Mouse (Mus musculus) heart, adult 2 months (tissue): Measurements from ENCODE around the gene Rpp30. TPM values are rescaled to one million over a fixed set of nuclear protein-coding genes. Genes with fewer than 3 reads are reported as not detected.

Experiments
- DNase-seq, 2 experiments: peaks; one replicate each; pipeline ENCODE4 v3.0.0; 2021
- H3K27ac ChIP-seq: fragments of 200-600 bp; 2 replicates; pipeline ENCODE4 v1.8.1; 2022
- H3K27me3 ChIP-seq: fragments of 200-500 bp; 2 replicates; pipeline ENCODE4 v1.6.1; 2012; ENCODE audit warnings: mild to moderate bottlenecking, low read length, inconsistent platforms, mixed read lengths; ENCODE audit not compliant: control insufficient read depth, insufficient read depth
- H3K36me3 ChIP-seq: fragments of 200-500 bp; 2 replicates; pipeline ENCODE4 v1.6.1; 2012; ENCODE audit warnings: low read length, inconsistent platforms; ENCODE audit not compliant: control insufficient read depth, insufficient read depth
- H3K4me1 ChIP-seq: fragments of 200-500 bp; 2 replicates; pipeline ENCODE4 v1.6.1; 2011; ENCODE audit warnings: low read length; ENCODE audit not compliant: control insufficient read depth, insufficient read depth
- H3K4me3 ChIP-seq: fragments of 200-600 bp; 2 replicates; pipeline ENCODE4 v1.8.1; 2022
- H3K79me2 ChIP-seq: fragments of 200-500 bp; replicated peaks from 2 replicates; pipeline ENCODE4 v1.6.1; 2012; ENCODE audit warnings: mild to moderate bottlenecking, inconsistent platforms, low read length, moderate library complexity, mixed read lengths; ENCODE audit not compliant: control insufficient read depth, insufficient read depth
- H3K9ac ChIP-seq: fragments of 200-500 bp; 2 replicates; pipeline ENCODE4 v1.6.1; 2012; ENCODE audit warnings: low read depth, mild to moderate bottlenecking, control low read depth, inconsistent platforms, low read length, mixed read lengths
- CTCF ChIP-seq: fragments of 200-600 bp; IDR thresholded peaks from 2 replicates; pipeline ENCODE4 v1.8.1; 2022; ENCODE audit warnings: antibody characterized with exemption, mild to moderate bottlenecking, moderate library complexity
- EP300 ChIP-seq: fragments of 200-500 bp; IDR thresholded peaks from 2 replicates; pipeline ENCODE4 v1.6.1; 2011; ENCODE audit warnings: low read depth, low read length, control low read depth; ENCODE audit not compliant: insufficient read depth
- POLR2A ChIP-seq: fragments of 200-500 bp; IDR thresholded peaks from 2 replicates; pipeline ENCODE4 v1.6.1; 2011; ENCODE audit warnings: mild to moderate bottlenecking, low read depth, low read length, control low read depth; ENCODE audit not compliant: insufficient read depth
- WGBS: fragments of 180-500 bp; shearing (Covaris S2); methylation state at CpG from one replicate; pipeline ENCODE4 v1.1.7; 2018; 5-methylcytosine and 5-hydroxymethylcytosine counted together
- intact Hi-C: fragments of 180-260 bp; cut with DNase I; formaldehyde crosslinking; loops from one replicate; pipeline ENCODE4 v1.15.1; 2025
- polyA plus RNA-seq: library from polyadenylated mRNA; depleted of rRNA; stranded (reverse); fragments of >200 nt; gene quantifications from 2 replicates; pipeline ENCODE4 v1.2.3, GENCODE M21; 2012
- total RNA-seq, 2 experiments: library from RNA; stranded (reverse); gene quantifications; 2 replicates each; pipeline ENCODE4 v1.2.3; 2021

Rpp30 gene
- total and polyA plus RNA-seq, 3 experiments: 5.3 to 12.7 (median 11.9) TPM

GRCm38 (mm10) chr19:36109318-36109944 lies 25.9 kb downstream of the Rpp30 start:
- Histone ChIP-seq H3K4me3 (no peak overlapping the region), H3K9ac (no peak overlapping the region), H3K27me3 (no peaks in the 10 kb centered on the region), H3K4me1 (no peaks in the 10 kb centered on the region), H3K79me2 (no peaks in the 10 kb centered on the region), H3K27ac (no peak overlapping the region), H3K36me3 (peaks cover 3% of the 10 kb centered on the region)
- WGBS: 79% methylated on average over 26 of the region's 26 CpGs
- intact Hi-C loops: no loop called here
- no peak for DNase-seq
- TF ChIP-seq CTCF (no peak), POLR2A (no peak), EP300 (no peak)

DNA sequence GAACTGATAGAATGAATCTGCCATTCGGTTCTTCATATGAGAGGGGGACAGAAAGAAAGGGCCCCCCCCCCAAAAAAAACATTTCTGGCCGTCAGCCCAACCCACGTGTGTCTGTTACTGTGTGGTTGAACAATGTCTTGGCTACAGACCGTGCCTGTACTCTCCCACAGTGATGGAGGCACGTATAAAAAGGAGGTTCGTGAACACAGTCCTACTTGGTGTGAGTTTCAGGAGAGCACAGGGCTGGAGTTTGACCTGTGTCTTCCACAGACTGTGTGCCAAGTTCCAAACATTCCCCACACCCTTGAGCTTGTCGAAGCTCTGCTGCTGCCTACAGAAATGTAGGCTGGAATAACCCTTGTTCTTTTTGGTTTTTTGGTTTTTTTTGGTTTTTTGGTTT lies 26.9 kb downstream of the Rpp30 start:
- no peaks in the 10 kb centered on the region for H3K27me3 ChIP-seq
- peak; percentile 63; the same call in 1 of the 2 replicates for TF ChIP-seq EP300
- no peak for TF ChIP-seq CTCF
- TF ChIP-seq POLR2A: peak; percentile 60
- no peak overlapping the region for H3K9ac ChIP-seq
- intact Hi-C loops: loop anchor here (5.0 to 10.0 kb wide), 3 partner anchors 72 to 234 kb away; partner anchors contain the start of gene Pcgf5
- DNase-seq: no peak
- no peaks in the 10 kb centered on the region for H3K79me2 ChIP-seq
- H3K36me3 ChIP-seq: peaks cover 5% of the 10 kb centered on the region
- no peak overlapping the region for H3K4me3 ChIP-seq
- H3K27ac ChIP-seq: no peak overlapping the region
- no peaks in the 10 kb centered on the region for H3K4me1 ChIP-seq
- WGBS: 33% methylated on average over 7 of the region's 7 CpGs

DNA sequence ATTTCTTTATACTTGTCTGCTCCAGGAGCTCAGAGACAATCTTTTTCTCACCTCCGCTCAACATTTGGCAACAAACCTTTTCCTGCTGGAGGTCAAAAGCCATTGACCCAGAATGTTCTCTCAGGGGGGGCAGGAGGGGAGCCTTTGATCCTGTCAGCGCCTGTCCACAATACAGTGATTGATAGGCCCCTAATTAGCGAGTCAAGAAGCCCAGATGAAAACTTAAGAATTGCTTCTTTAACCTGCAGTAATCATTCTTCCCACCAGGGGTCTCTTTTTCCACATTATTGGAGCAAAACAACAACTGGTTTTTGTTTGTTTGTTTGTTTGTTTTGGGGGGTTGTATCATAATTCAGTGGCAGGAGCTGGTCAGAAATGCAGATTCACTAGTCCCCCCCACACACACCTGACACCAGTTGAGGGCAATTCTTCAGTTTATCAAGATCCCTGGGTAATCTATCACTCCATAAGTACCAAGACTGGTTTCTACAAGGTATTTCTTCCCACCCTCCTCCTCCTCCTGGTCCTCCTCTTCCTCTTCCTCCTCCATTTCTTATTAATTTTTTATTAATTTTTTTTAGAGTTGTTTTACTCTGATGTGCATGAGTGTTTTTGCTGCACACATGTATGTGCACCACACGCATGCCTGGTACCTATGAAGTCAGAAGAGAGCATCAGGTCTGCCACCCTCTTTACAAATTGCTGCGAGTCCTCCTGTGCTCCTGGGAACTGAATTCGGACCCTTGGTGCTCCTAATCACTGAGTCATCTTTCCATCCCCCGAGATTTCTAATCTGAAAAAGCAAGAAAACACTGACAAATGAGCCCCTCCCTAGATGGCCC lies 27.8 kb downstream of the Rpp30 start:
- TF ChIP-seq CTCF (peak; percentile 75), EP300 (0 out of 2 replicates have a peak, but pooled peaks have one; percentile 26), POLR2A (no peak)
- H3K9ac ChIP-seq: no peak overlapping the region
- no peaks in the 10 kb centered on the region for H3K27me3 ChIP-seq
- peaks cover 8% of the 10 kb centered on the region for H3K36me3 ChIP-seq
- intact Hi-C loops: loop anchor here (1.0 to 10.0 kb wide), 4 partner anchors 71 to 329 kb away; partner anchors contain the start of gene Pcgf5
- 29% methylated on average over 7 of the region's 7 CpGs for WGBS
- H3K79me2 ChIP-seq: no peaks in the 10 kb centered on the region
- no peaks in the 10 kb centered on the region for H3K4me1 ChIP-seq
- no peak overlapping the region for H3K4me3 ChIP-seq
- no peak for DNase-seq
- no peak overlapping the region for H3K27ac ChIP-seq

GRCm38 (mm10) chr19:36112007-36112406 lies 28.5 kb downstream of the Rpp30 start:
- intact Hi-C loops: loop anchor here (5.0 to 10.0 kb wide), 3 partner anchors 70 to 233 kb away; partner anchors contain the start of gene Pcgf5
- H3K4me1 ChIP-seq: no peaks in the 10 kb centered on the region
- H3K4me3 ChIP-seq: no peak overlapping the region
- no peaks in the 10 kb centered on the region for H3K27me3 ChIP-seq
- DNase-seq: no peak
- no peaks in the 10 kb centered on the region for H3K79me2 ChIP-seq
- WGBS: 54% methylated on average over 17 of the region's 17 CpGs
- TF ChIP-seq EP300: peak; percentile 54; the same call in 1 of the 2 replicates
- TF ChIP-seq POLR2A: peak; percentile 45; the same call in 1 of the 2 replicates
- no peak for TF ChIP-seq CTCF
- H3K36me3 ChIP-seq: peaks cover 10% of the 10 kb centered on the region
- no peak overlapping the region for H3K27ac ChIP-seq
- no peak overlapping the region for H3K9ac ChIP-seq

GRCm38 (mm10) chr19:36116185-36116584 lies 32.7 kb downstream of the Rpp30 start:
- 34% methylated on average over 4 of the region's 4 CpGs for WGBS
- TF ChIP-seq EP300: no peak
- peak; percentile 42; the same call in 1 of the 2 replicates for TF ChIP-seq POLR2A
- no peak for TF ChIP-seq CTCF
- Histone ChIP-seq H3K79me2 (no peaks in the 10 kb centered on the region), H3K36me3 (peaks cover 10% of the 10 kb centered on the region), H3K4me3 (no peak overlapping the region), H3K4me1 (0 out of 2 replicates have a peak, but pooled peaks cover 1% of the 10 kb centered on the region), H3K9ac (peak overlapping the region; percentile 51), H3K27me3 (no peaks in the 10 kb centered on the region), H3K27ac (peak overlapping the region; percentile 48)
- intact Hi-C loops: loop anchor here (10.0 kb wide), 1 partner anchor 229 kb away; the partner anchor contains the start of gene Pcgf5
- peak in 1 of 2 experiments; percentile 11 for DNase-seq
